Mouse (Mus musculus): ENCODE results near the gene Rnps1.

- TF ChIP-seq POLR2A (IDR thresholded peaks at IDR 0.05; ENCODE audit: borderline replicate concordance, extremely low read depth, low read depth, low read length) (no peak), CTCF (IDR thresholded peaks at IDR 0.05; ENCODE audit: insufficient read depth, low read length) (no peak)
Observed at GRCm38 (mm10) chr17:24443409-24443808, 29.0 kb downstream of the Rnps1 start.

Measured in lung, adult 2 months (tissue).